Mouse (Mus musculus) layer of hippocampus, postnatal 10 days (tissue): ENCODE data around the gene Elmod2. TPM values are rescaled to one million over a fixed set of nuclear protein-coding genes. Genes with fewer than 3 reads are reported as not detected.

Experiments
- DNase-seq, 2 experiments: peaks; one replicate each; pipeline ENCODE4 v3.0.0; 2021; ENCODE audit warnings: low spot score in 2 of 2
- total RNA-seq, 2 experiments: library from RNA; stranded (reverse); gene quantifications; 2 replicates each; pipeline ENCODE4 v1.2.3; 2021

Gene Elmod2
- total RNA-seq, 2 experiments from 2014 or later, result 15.1 to 16.0 TPM

- no peak for DNase-seq
These were observed 53.9 kb downstream of the Elmod2 start for GRCm38 (mm10) chr8:83278431-83278830.

- no peak for DNase-seq
These were observed 57.8 kb downstream of the Elmod2 start for GRCm38 (mm10) chr8:83274470-83274869.

DNA sequence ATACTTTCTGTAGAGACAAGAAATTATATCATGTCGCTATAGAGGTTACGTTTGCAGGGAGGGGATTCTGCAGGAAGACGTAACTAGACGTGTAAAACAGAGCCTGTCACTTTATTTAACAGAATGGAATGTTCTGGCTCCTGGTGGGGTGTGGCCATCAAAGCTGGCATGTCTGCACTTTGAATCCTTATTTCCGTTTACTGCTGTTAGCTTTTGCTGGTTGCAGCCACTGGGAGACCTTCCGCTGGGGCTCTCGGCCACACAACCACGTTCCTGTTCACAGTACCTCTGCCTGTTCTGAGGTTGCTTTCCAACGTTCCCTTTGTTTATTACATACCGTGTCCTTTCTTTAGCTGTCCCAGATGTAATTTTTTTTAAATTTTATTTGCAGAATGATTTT lies 59.8 kb downstream of the Elmod2 start:
- no peak for DNase-seq

GRCm38 (mm10) chr8:83271172-83271571 lies 61.1 kb downstream of the Elmod2 start:
- no peak for DNase-seq

Other genes with a start within 250 kb of the Elmod2 start
- 100 to 1,000 TPM in 1 of 2 experiments, 10 to 100 TPM in 1; 95.9 to 103 TPM for gene Tbc1d9, start 167.1 kb downstream of the Elmod2 start, total RNA-seq
- gene Gm10645, start 166.3 kb downstream of the Elmod2 start, total RNA-seq, result 1 to 10 TPM; 1.4 to 1.7 TPM
- gene Ucp1, start 42.1 kb downstream of the Elmod2 start, total RNA-seq, result not detected
- not detected for gene Mgat4d, start 16.0 kb upstream of the Elmod2 start, total RNA-seq
- gene Clgn, start 57.4 kb upstream of the Elmod2 start, total RNA-seq, result 10 to 100 TPM; 10.6 TPM
- gene Scoc, start 125.9 kb upstream of the Elmod2 start, total RNA-seq, result 100 to 1,000 TPM; 263 to 293 TPM
- not detected for gene Olfr370, start 203.3 kb upstream of the Elmod2 start, total RNA-seq
- gene Ndufb7, start 234.2 kb upstream of the Elmod2 start, total RNA-seq, result 100 to 1,000 TPM; 161 to 175 TPM